Mouse (Mus musculus) bone marrow macrophage, adult 2 months (primary cell): Measurements from ENCODE around the gene Ctnnal1. TPM values are rescaled to one million over a fixed set of nuclear protein-coding genes. Genes with fewer than 3 reads are reported as not detected.

Experiments
- H3K27ac ChIP-seq: 2 replicates; pipeline ENCODE4 v1.5.1; 2012; ENCODE audit warnings: low read depth, low read length; ENCODE audit not compliant: insufficient read depth
- H3K4me1 ChIP-seq: 2 replicates; pipeline ENCODE4 v1.6.1; 2012; ENCODE audit warnings: low read length; ENCODE audit not compliant: control insufficient read depth, insufficient read depth
- H3K4me3 ChIP-seq: 2 replicates; pipeline ENCODE4 v1.5.1; 2012; ENCODE audit warnings: mild to moderate bottlenecking, low read length, moderate library complexity; ENCODE audit not compliant: insufficient read depth
- CTCF ChIP-seq: IDR thresholded peaks from 2 replicates; pipeline ENCODE4 v1.5.1; 2012; ENCODE audit warnings: low read depth, mild to moderate bottlenecking, low read length, moderate library complexity
- POLR2A ChIP-seq: IDR thresholded peaks from 2 replicates; pipeline ENCODE4 v1.6.1; 2012; ENCODE audit warnings: mild to moderate bottlenecking, low read depth, low read length, borderline replicate concordance
- polyA plus RNA-seq: library from polyadenylated mRNA; stranded (reverse); fragments of >200 nt; gene quantifications from 2 replicates; pipeline ENCODE4 v1.2.4, GENCODE M21; 2012; ENCODE audit not compliant: missing spikeins, insufficient read depth, insufficient read length

Ctnnal1 gene
- polyA plus RNA-seq, 1 experiment = 1.4 TPM

- H3K4me3 ChIP-seq = no peak overlapping the region
- no peaks in the 10 kb centered on the region for H3K4me1 ChIP-seq
- no peak overlapping the region for H3K27ac ChIP-seq
- TF ChIP-seq CTCF (no peak), POLR2A (no peak)
Observed at GRCm38 (mm10) chr4:56812096-56812495, 52.9 kb downstream of the Ctnnal1 start.

GRCm38 (mm10) chr4:56811642-56812041 lies 53.3 kb downstream of the Ctnnal1 start:
- Histone ChIP-seq H3K4me1 (no peaks in the 10 kb centered on the region), H3K4me3 (no peak overlapping the region), H3K27ac (no peak overlapping the region)
- TF ChIP-seq POLR2A (no peak), CTCF (no peak)

GRCm38 (mm10) chr4:56809050-56809449 lies 55.9 kb downstream of the Ctnnal1 start:
- no peak overlapping the region for H3K27ac ChIP-seq
- no peak overlapping the region for H3K4me3 ChIP-seq
- no peak for TF ChIP-seq CTCF
- TF ChIP-seq POLR2A = no peak
- H3K4me1 ChIP-seq = no peaks in the 10 kb centered on the region

- peak overlapping the region; percentile 78 for H3K4me3 ChIP-seq
- no peak overlapping the region for H3K27ac ChIP-seq
- TF ChIP-seq CTCF (no peak), POLR2A (no peak)
- H3K4me1 ChIP-seq = peaks cover 6% of the 10 kb centered on the region
Observed at GRCm38 (mm10) chr4:56802669-56803150, 62.3 kb downstream of the Ctnnal1 start.

GRCm38 (mm10) chr4:56801907-56802668 lies 62.9 kb downstream of the Ctnnal1 start, which contains the start of the genes Elp1 and Fam206a:
TSS of gene Elp1 (minus strand) at chr4:56802331.
TSS of gene Fam206a (plus strand) at chr4:56802345.
- Histone ChIP-seq H3K4me3 (peak within 1 kb of the TSS; percentile 78), H3K27ac (0 out of 2 replicates have a peak within 1 kb of the TSS, but pooled peaks have one; percentile 9), H3K4me1 (peaks cover 6% of the 10 kb centered on the region)
- TF ChIP-seq CTCF (no peak), POLR2A (no peak)

- Histone ChIP-seq H3K27ac (no peak overlapping the region), H3K4me3 (no peak overlapping the region), H3K4me1 (peaks cover 2% of the 10 kb centered on the region; the same call in 1 of the 2 replicates)
- TF ChIP-seq CTCF (no peak), POLR2A (no peak)
Observed at GRCm38 (mm10) chr4:56791373-56791772, 73.6 kb downstream of the Ctnnal1 start.

- Histone ChIP-seq H3K4me3 (no peak overlapping the region), H3K4me1 (peaks cover 7% of the 10 kb centered on the region; the same call in 1 of the 2 replicates), H3K27ac (no peak overlapping the region)
- TF ChIP-seq POLR2A (no peak), CTCF (no peak)
Observed at GRCm38 (mm10) chr4:56771065-56771464, 93.9 kb downstream of the Ctnnal1 start.

- Histone ChIP-seq H3K27ac (no peak overlapping the region), H3K4me3 (no peak overlapping the region), H3K4me1 (peaks cover 7% of the 10 kb centered on the region; the same call in 1 of the 2 replicates)
- TF ChIP-seq POLR2A (no peak), CTCF (no peak)
Observed at GRCm38 (mm10) chr4:56768913-56769312, 96.1 kb downstream of the Ctnnal1 start.

GRCm38 (mm10) chr4:56767861-56768284 lies 97.1 kb downstream of the Ctnnal1 start:
- Histone ChIP-seq H3K4me1 (peaks cover 7% of the 10 kb centered on the region; the same call in 1 of the 2 replicates), H3K27ac (peak overlapping the region; percentile 31), H3K4me3 (no peak overlapping the region)
- TF ChIP-seq POLR2A (no peak), CTCF (no peak)

Other genes with a start within 250 kb of the Ctnnal1 start
- gene Gm26657, start 125.1 kb downstream of the Ctnnal1 start, polyA plus RNA-seq = not detected in 2 replicates
- 0.56 TPM in 1 of 2 replicates, not detected in the other for gene Actl7b, start 123.7 kb downstream of the Ctnnal1 start, polyA plus RNA-seq
- not detected in 2 replicates for gene Actl7a, start 121.8 kb downstream of the Ctnnal1 start, polyA plus RNA-seq
- 17.3 and 28.7 TPM in 2 replicates for gene Elp1, start 62.9 kb downstream of the Ctnnal1 start, polyA plus RNA-seq
- gene Fam206a, start 62.8 kb downstream of the Ctnnal1 start, polyA plus RNA-seq = 6.8 and 7.3 TPM in 2 replicates
- 8.7 and 11.0 TPM in 2 replicates for gene Tmem245, start 82.2 kb upstream of the Ctnnal1 start, polyA plus RNA-seq
- not detected in 2 replicates for gene Frrs1l, start 125.2 kb upstream of the Ctnnal1 start, polyA plus RNA-seq